Mouse (Mus musculus) intestine, embryonic 16.5 days (tissue): ENCODE measurements around the gene Cep250. TPM values are rescaled to one million over a fixed set of nuclear protein-coding genes. Genes with fewer than 3 reads are reported as not detected.

ENCODE experiments used
- ATAC-seq: fragments of 200-750 bp; cut with Nextera tagmentation; 2 replicates; pipeline ENCODE4 v1.8.0; 2017; ENCODE audit warnings: moderate TSS enrichment, moderate library complexity
- H3K27ac ChIP-seq: fragments of 300-500 bp; sonication (generic); 2 replicates; pipeline ENCODE4 v1.5.1; 2014; ENCODE audit warnings: mild to moderate bottlenecking, low read length
- H3K27me3 ChIP-seq: fragments of 300-500 bp; sonication (generic); replicated peaks from 2 replicates; pipeline ENCODE4 v1.6.1; 2014; ENCODE audit warnings: low read length, control low read depth, mixed read lengths; ENCODE audit not compliant: control insufficient read depth, insufficient read depth
- H3K36me3 ChIP-seq: fragments of 300-500 bp; sonication (generic); 2 replicates; pipeline ENCODE4 v1.6.1; 2014; ENCODE audit warnings: low read length, control low read depth; ENCODE audit not compliant: control insufficient read depth, insufficient read depth
- H3K4me1 ChIP-seq: fragments of 300-500 bp; sonication (generic); 2 replicates; pipeline ENCODE4 v1.6.1; 2014; ENCODE audit warnings: low read length, control low read depth, mixed read lengths; ENCODE audit not compliant: control insufficient read depth, insufficient read depth
- H3K4me2 ChIP-seq: fragments of 300-500 bp; sonication (generic); 2 replicates; pipeline ENCODE4 v1.6.1; 2014; ENCODE audit warnings: low read depth, low read length, control low read depth
- H3K4me3 ChIP-seq: fragments of 300-500 bp; sonication (generic); 2 replicates; pipeline ENCODE4 v1.5.1; 2014; ENCODE audit warnings: mild to moderate bottlenecking, low read length
- H3K9ac ChIP-seq: fragments of 300-500 bp; sonication (generic); 2 replicates; pipeline ENCODE4 v1.6.1; 2014; ENCODE audit warnings: low read depth, low read length
- H3K9me3 ChIP-seq: fragments of 300-500 bp; sonication (generic); 2 replicates; pipeline ENCODE4 v1.6.1; 2016; ENCODE audit warnings: low read length, control low read depth; ENCODE audit not compliant: control insufficient read depth
- WGBS: fragments of 180-500 bp; shearing (Covaris S2); extraction: QIAGEN DNeasy Blood & Tissue Kit; methylation state at CpG from one replicate; pipeline ENCODE4 v1.1.7; 2014; 5-methylcytosine and 5-hydroxymethylcytosine counted together
- polyA plus RNA-seq: library from polyadenylated mRNA; unstranded; fragments of >200 nt; fragmentation: Nextera tagmentation; extraction: Ambion mirVana; gene quantifications from 2 replicates; pipeline ENCODE4 v1.2.1, GENCODE M21; 2015

Gene Cep250
- polyA plus RNA-seq, 1 experiment from 2014 or later, result 12.7 TPM

- Histone ChIP-seq H3K27me3 (no peaks in the 10 kb centered on the region), H3K4me2 (no peak overlapping the region), H3K36me3 (no peaks in the 10 kb centered on the region), H3K9ac (no peak overlapping the region), H3K4me3 (no peak overlapping the region), H3K4me1 (no peaks in the 10 kb centered on the region), H3K27ac (no peak overlapping the region), H3K9me3 (no peaks in the 10 kb centered on the region)
- no peak for ATAC-seq
- WGBS, result 72% methylated on average over 3 of the region's 3 CpGs
These were observed 83.1 kb downstream of the Cep250 start for GRCm38 (mm10) chr2:156039390-156039789.

- Histone ChIP-seq H3K36me3 (no peaks in the 10 kb centered on the region), H3K9me3 (no peaks in the 10 kb centered on the region), H3K4me3 (no peak overlapping the region), H3K4me1 (no peaks in the 10 kb centered on the region), H3K4me2 (no peak overlapping the region), H3K27ac (no peak overlapping the region), H3K9ac (no peak overlapping the region), H3K27me3 (no peaks in the 10 kb centered on the region)
- 83% methylated on average over 8 of the region's 8 CpGs for WGBS
- ATAC-seq, result no peak
These were observed 86.6 kb downstream of the Cep250 start for GRCm38 (mm10) chr2:156042903-156043302.

GRCm38 (mm10) chr2:156047929-156048328 is 91.7 kb downstream of the Cep250 start:
- Histone ChIP-seq H3K4me1 (0 out of 2 replicates have a peak, but pooled peaks cover 2% of the 10 kb centered on the region), H3K4me3 (peak overlapping the region; percentile 19), H3K27ac (no peak overlapping the region), H3K36me3 (no peaks in the 10 kb centered on the region), H3K9ac (no peak overlapping the region), H3K27me3 (no peaks in the 10 kb centered on the region), H3K9me3 (no peaks in the 10 kb centered on the region), H3K4me2 (peak overlapping the region; percentile 43)
- ATAC-seq, result no peak; the same call in 1 of the 2 replicates
- WGBS, result 6% methylated on average over 19 of the region's 19 CpGs

Other genes with a start within 250 kb of the Cep250 start
- gene Edem2, start 227.0 kb upstream of the Cep250 start, polyA plus RNA-seq, result 85.7 and 94.6 TPM in 2 replicates
- not detected in 2 replicates for gene Gm17581, start 220.6 kb upstream of the Cep250 start, polyA plus RNA-seq
- gene Procr, start 205.3 kb upstream of the Cep250 start, polyA plus RNA-seq, result 20.4 and 20.8 TPM in 2 replicates
- gene Mmp24, start 181.1 kb upstream of the Cep250 start, polyA plus RNA-seq, result 0.18 and 0.21 TPM in 2 replicates
- gene BC029722, start 137.0 kb upstream of the Cep250 start, polyA plus RNA-seq, result 27.4 and 30.0 TPM in 2 replicates
- 279 and 287 TPM in 2 replicates for gene Eif6, start 129.5 kb upstream of the Cep250 start, polyA plus RNA-seq
- gene Fam83c, start 121.6 kb upstream of the Cep250 start, polyA plus RNA-seq, result 0.33 and 0.35 TPM in 2 replicates
- gene Uqcc1, start 26.1 kb upstream of the Cep250 start, polyA plus RNA-seq, result 84.5 and 92.8 TPM in 2 replicates
- gene Gm15557, start 15.7 kb upstream of the Cep250 start, polyA plus RNA-seq, result 0.18 TPM in 1 of 2 replicates, not detected in the other
- 0.69 and 0.79 TPM in 2 replicates for gene Gdf5, start 11.1 kb upstream of the Cep250 start, polyA plus RNA-seq
- 1.7 and 1.9 TPM in 2 replicates for gene 6430550D23Rik, start 51.5 kb downstream of the Cep250 start, polyA plus RNA-seq
- gene Ergic3, start 51.6 kb downstream of the Cep250 start, polyA plus RNA-seq, result 268 and 281 TPM in 2 replicates
- 0.05 and 0.06 TPM in 2 replicates for gene Fer1l4, start 96.5 kb downstream of the Cep250 start, polyA plus RNA-seq
- 1.7 and 2.4 TPM in 2 replicates for gene Spag4, start 108.7 kb downstream of the Cep250 start, polyA plus RNA-seq
- gene Cpne1, start 155.5 kb downstream of the Cep250 start, polyA plus RNA-seq, result 35.8 and 41.5 TPM in 2 replicates
- 16.5 and 19.3 TPM in 2 replicates for gene Rbm12, start 155.5 kb downstream of the Cep250 start, polyA plus RNA-seq
- 13.5 and 14.1 TPM in 2 replicates for gene Gm28036, start 170.6 kb downstream of the Cep250 start, polyA plus RNA-seq
- 358 and 367 TPM in 2 replicates for gene Romo1, start 187.6 kb downstream of the Cep250 start, polyA plus RNA-seq
- 69.0 and 69.2 TPM in 2 replicates for gene Nfs1, start 187.7 kb downstream of the Cep250 start, polyA plus RNA-seq
- 450 and 473 TPM in 2 replicates for gene Rbm39, start 223.8 kb downstream of the Cep250 start, polyA plus RNA-seq
- gene Phf20, start 240.0 kb downstream of the Cep250 start, polyA plus RNA-seq, result 46.8 and 53.2 TPM in 2 replicates